Mouse (Mus musculus): ENCODE results near the gene Smim11. TPM values are rescaled to one million over a fixed set of nuclear protein-coding genes. Genes with fewer than 3 reads are reported as not detected.

Gene Smim11
- polyA plus RNA-seq (2017; shearing (Covaris generic)): 100 to 1,000 TPM; 112 to 149 (median 139) TPM

DNA sequence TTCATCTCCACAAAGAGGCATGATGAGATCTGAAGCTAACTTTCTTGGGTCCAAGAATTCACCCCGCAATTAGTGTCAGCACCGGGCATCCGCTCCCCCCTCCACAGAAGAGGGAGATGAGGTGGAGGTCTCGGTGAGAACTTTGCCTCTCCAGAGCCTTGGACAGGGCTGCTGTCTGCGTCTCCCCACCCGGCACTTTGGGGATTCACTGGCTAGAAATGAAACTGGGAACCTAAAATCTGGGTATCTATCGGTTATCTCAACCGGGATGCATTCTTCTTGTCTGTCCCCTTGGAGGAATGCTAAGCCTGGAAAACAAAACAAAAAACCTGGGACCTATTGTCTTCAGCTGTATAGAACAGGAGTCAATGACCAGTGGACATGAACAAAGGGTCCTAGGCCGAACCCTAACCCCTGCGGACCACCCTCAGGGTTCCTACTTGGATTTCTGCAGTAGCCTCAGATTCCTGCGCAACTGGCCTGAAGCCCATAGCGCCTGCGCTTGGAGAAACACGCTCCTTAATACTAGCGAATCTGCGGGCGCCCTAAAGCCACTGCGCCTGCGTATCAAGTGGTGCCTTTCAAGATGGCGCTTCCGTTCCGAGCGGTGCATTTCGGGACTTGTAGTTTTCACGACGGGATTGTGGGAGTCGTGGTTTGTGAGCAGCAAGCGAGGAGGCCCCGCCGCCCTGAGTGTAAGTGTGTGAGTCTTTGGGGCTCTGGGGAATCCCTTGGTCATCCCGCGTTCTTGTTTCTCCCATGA lies at the start of gene Smim11:
Gene Smim11 (plus strand): TSS at position 638 of the 763 bp plus-strand sequence.
- ATAC-seq: peak; percentile 95

DNA sequence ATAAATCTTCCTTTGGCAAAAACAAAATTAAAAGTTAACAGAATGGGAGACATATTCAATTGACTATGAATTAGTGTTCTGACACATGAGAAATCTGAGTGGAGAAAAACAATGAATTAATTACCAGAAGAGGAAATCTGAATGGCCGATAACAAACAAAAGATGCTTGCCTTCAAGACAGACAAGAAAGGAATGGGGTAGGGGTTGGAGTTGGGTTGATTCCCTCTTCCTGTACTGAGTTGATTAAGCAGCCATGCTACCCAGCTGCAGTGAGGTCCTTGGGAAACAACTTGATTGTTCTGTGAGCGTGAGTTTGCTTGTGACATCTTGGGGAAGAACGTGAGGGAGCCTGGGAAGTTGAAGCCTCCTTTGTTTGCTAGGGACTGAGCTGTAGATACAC lies 46.8 kb upstream of the Smim11 start:
- ATAC-seq: no peak

GRCm38 (mm10) chr16:92267861-92268260 lies 33.2 kb upstream of the Smim11 start:
- ATAC-seq: no peak

DNA sequence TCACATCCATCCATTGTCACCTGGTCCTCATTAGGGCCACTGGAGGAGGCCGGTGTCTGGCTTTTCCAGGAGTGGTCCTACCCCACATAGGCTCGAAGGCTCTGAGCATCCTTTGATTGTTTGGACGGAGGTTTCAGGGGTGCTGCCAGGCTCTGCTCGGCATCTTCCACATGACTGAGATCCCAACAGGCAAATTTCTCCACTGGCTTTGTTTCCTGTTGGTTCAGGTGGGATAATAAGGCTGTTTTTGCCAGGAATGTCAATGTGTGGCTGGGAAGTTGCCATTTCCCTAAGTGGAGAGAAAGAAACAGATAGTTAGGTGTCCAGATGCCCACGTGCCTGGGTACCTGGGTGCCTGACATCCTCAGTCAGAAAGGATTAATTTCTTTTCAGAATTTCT lies 26.6 kb upstream of the Smim11 start:
- ATAC-seq: no peak

- no peak for ATAC-seq
These were observed 25.6 kb upstream of the Smim11 start for GRCm38 (mm10) chr16:92275526-92275925.

DNA sequence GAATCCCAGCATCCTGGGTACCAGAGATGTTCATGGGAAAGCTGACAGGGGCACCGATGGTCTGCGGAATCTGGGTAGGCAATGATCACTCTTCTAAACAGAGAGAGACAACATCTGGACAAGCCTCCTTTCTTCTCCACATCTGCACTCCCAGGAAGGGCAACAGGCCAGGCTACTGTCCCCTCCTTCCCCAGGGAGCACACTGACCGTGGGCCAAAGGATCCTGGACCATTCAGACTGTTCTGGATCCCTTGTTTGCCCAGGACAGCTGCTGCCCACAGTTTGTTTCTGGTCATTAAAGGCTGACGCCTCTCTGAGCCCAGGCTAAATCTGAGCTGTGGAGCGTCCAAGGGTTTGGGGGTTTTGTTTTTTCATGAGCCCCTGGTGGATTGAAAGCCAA lies 18.4 kb upstream of the Smim11 start:
- no peak for ATAC-seq

GRCm38 (mm10) chr16:92285068-92285467 lies 16.0 kb upstream of the Smim11 start:
- ATAC-seq: no peak

GRCm38 (mm10) chr16:92286609-92287008 lies 14.5 kb upstream of the Smim11 start:
- peak; percentile 56 for ATAC-seq

DNA sequence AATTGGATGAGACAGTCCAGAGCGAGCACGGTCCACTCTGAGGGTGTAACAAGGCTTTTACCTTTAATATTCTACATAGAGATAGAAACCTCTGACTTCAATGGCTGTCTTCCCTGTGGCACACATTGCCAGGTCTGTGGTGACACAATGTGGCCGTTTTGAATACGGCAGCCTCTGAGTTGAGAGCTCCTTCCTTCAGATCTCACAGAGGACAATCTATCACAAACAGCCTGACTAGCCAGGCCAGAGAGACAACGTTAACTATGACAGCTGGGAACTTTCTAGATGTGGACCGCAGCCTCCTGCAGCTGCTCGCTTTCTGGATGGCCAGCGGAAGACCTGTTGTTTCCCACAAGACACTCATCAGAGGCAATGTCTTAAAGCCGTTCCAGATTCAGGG lies 12.3 kb upstream of the Smim11 start:
- no peak for ATAC-seq

- ATAC-seq: no peak
These were observed 11.0 kb upstream of the Smim11 start for GRCm38 (mm10) chr16:92290045-92290444.

DNA sequence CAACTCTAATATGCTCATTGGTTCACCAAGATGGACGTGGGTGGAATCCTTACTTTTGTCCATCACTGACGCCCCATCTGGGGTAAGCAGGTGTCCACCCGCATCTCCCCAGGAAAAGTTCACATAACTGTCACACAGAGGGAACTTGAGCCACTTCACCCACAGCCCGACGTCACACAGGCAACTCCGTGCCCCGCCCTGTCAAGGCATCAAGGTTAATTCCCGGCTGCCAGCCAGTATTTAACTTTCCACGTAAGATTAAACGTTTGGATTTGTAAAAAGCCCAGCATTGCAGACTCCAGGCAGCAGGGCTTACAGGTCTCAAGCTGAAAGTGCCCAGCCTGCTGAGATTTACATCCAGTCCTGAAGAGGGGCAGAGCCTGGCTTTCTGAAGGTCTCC lies 9.0 kb upstream of the Smim11 start, which contains the start of gene Kcne2:
Gene Kcne2 (plus strand): TSS at position 289 of the 400 bp plus-strand sequence.
- no peak for ATAC-seq

DNA sequence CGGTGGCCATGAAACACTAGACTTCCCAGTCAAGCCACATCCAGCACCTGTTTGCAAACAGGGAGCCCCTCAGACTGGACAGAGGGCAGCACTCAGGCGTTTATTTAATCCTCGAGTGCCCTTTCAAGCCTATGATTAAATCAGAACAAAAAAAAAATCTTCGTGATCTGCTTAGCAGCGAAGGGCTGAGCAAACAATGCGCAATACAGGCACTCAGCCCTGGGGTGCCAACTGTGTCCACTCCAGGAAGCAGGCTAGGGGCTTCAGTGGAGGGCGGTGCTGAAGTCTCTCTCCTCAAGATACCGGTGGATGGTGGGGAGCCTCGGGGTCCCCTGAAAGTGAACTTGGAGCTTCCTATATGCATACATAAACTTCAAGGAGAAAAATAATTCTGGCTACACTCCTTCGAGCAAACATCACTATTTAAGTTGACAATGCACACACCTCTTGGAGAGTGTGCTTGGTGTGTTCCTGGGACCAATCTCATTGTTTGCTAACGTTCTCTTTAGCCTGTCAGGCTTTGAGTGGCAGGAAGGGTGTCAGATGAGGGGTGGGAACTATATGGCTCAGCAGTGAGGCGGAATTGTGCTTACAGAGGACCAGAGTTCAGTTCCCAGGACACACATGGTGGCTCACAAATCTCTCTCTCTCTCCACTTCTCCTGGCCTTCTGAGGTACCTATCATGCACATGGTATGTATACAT lies 6.7 kb upstream of the Smim11 start:
- no peak for ATAC-seq

- ATAC-seq: no peak
These were observed 5.8 kb upstream of the Smim11 start for GRCm38 (mm10) chr16:92295328-92295727.

- ATAC-seq: peak; percentile 47
These were observed 323 bp downstream of the Smim11 start for GRCm38 (mm10) chr16:92301412-92301806.

- no peak for ATAC-seq
These were observed 903 bp downstream of the Smim11 start for GRCm38 (mm10) chr16:92301989-92302388.

DNA sequence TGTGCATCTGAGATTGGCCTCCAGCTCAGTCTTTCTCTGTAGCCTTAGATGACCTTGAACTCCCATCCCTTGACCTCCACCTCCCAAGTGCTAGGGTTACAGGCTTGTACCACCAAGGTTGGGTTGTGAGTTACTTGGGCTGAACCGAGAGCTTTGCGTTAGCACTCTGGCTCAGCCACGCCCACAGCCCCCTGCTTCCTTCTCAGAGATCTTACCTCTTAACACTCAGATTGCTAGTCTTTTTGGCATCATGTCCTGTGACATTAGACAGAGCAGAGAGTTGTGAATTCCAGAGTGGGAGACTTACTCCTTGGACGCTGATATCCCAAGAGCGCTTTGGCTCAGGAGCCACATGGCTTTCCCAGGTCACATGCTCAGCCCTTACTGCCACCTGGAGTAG lies 1.4 kb downstream of the Smim11 start:
- ATAC-seq: no peak

- ATAC-seq: no peak
These were observed 4.4 kb downstream of the Smim11 start for GRCm38 (mm10) chr16:92305519-92305918.

GRCm38 (mm10) chr16:92307947-92308346 lies 6.9 kb downstream of the Smim11 start:
- ATAC-seq: no peak

DNA sequence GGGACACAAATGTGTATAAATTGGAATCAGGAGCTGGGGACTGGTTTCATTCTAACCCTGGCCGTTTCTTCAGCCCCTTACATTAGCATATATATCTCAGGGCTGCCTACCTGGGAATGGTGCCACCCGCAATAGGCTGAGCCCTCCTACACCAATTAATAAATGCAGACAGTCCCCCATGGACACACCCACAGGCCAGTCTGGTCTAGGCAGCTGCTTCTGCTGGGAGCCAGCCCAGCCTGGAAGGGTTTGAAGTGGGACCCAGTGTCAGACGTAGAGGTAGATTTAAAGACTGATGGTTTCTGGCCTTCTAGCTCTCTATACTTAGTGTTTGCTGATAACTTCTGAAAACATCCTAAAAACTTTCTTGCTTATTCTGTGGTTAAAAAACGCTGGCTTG lies 8.0 kb downstream of the Smim11 start:
- ATAC-seq: no peak

- peak; percentile 90 for ATAC-seq
These were observed 13.1 kb downstream of the Smim11 start for GRCm38 (mm10) chr16:92313953-92314741.

DNA sequence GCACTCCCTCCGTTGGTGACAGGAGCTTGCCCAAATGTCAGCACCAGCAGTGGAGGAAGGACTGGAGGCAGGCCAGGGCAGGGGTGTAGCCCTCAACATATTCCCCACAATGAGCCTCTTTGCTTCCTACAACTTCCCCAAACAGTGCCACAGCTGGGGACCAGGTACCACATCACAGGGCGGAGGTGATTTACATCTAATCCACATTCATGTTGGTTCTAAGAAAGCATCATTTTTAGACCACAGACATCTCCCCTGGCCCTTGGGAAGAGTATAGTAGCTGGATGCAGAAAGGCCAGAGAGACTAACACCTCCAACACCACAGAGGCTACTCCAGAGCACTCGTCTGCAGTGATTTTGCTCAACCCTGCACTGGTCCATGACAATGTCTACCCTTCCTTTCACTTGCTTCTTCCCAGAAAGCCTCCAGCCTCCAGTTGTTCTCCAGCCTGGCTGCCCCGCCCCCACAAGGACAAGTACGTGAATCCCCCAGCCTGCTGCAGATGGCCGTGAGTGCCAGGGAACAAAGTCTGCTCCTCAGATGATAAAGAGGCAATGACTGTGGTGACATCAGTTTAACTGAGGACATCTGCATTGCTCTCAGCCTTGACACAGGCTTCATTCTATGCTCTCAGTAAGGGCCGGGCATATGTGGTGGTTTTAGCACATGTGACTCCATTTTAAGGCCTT lies 15.1 kb downstream of the Smim11 start:
- ATAC-seq: no peak

DNA sequence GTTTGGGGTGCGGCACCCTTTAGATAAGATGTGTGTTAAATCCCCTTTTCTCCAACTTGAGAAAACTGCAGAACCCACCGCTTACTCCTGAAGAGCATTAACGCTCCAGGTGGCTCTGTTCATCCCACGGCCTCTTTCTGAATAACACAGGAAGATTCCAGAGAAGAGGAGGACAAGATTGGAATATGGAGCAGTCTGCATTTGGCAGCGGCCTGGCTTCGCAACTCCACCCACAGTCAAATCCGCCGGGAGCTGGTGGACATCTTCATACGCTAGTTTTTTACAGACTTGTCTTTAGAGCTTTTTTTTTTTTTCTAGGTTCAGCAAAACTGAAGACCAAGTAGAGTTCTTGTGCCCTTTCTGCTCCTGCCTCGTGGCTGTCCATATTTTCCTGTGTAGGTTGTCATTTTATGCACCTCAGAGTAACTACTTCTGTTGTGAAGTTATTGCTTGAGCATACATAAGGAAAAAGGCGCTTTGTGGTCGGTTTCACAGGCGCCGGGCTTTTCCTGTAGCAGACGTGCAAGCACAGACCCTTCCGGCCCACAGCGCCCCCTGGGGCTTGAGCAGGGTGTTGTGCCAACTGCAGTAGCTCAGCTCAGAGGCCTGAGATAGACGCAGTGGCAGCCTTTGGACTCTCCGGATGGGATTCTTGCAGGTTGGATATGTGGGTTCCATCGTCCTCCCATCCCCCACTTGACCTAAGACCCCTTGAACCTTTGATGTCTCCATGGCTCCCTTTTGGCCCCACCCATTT lies 18.4 kb downstream of the Smim11 start:
- ATAC-seq: peak; percentile 61

Measured in inflammation-experienced regulatory T-cells, adult 6 months (primary cell).